Mouse (Mus musculus) cerebellum, postnatal 14 days (tissue): ENCODE measurements around the gene Gm10073.

Experiments used
- DNase-seq, 2 experiments: peaks; one replicate each; pipeline ENCODE4 v3.0.0; 2021; ENCODE audit warnings: mixed read lengths in 2 of 2

Gene Gm10073

DNA sequence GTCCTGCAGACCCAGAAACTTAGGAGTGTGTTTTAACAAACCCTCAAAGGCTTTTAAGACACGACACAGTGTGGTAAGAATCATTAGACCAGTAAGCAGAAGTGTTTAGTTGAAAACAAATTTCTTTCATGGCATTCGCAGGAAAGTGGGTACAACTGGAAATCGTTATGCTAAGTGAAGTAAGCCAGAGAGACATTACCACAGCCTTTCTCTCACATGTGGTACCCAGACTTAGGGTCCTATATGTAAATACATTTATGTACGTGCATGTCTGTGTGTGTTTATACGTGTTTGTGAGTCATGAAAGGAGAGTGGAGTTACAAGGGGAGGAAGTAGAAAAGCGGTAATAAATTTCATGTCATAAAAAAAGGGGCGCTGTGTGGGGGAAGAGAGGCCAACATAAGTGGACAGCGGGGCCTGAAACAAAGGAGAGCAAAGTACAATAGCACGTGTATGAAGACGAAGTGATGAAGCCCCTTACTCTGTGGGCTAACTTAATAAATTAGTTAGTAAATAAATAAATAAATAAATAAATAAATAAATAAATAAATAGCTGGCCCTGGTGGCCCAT is 24.8 kb downstream of the Gm10073 start:
- no peak for DNase-seq

GRCm38 (mm10) chr8:106546746-106547145 is 26.5 kb downstream of the Gm10073 start:
- DNase-seq, result no peak

GRCm38 (mm10) chr8:106545149-106545548 is 28.1 kb downstream of the Gm10073 start:
- no peak for DNase-seq

GRCm38 (mm10) chr8:106543043-106543442 is 30.2 kb downstream of the Gm10073 start:
- DNase-seq, result no peak

- no peak for DNase-seq
Measured at GRCm38 (mm10) chr8:106541002-106541401, 32.3 kb downstream of the Gm10073 start.

DNA sequence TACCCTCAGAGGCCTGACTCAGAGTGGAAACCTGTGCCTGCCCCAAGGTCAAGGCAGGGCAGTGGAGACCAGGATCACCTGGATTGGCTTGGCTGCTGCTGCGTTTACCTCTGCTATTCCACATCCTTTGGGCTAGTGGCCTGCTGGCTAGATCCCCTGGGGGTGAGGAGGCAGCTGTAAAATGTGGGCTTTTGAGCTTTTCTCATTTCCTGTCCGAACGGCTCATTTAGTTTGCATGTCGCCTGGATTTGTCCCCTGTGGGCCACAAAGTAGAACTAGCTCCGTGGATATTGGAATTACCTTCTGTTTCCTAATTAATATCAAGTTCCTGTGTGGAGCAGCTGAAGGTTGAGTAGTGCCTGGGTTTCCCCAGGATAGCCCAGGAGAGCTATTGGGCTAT is 34.1 kb downstream of the Gm10073 start:
- DNase-seq, result no peak

GRCm38 (mm10) chr8:106535448-106535847 is 37.8 kb downstream of the Gm10073 start:
- DNase-seq, result no peak

DNA sequence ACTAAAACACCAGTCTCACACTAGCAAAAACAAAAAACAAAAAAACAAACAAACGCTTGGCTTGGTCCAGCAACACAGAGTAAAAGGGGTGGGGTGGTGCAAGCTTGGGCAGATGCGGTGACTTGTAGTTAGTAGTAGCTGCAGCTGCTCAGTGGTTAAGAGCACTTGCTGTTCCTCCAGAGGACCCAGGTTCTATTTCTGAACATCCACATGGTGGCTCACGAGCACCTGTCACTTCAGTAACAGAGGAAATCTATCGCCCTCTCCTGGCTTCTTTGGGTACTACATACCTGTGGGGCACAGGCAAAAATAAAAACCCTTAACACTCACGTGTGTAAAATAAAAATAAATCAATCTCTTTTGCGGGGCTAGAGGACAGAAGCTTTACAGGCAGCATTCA is 38.8 kb downstream of the Gm10073 start:
- peak; percentile 67 to 82 for DNase-seq

DNA sequence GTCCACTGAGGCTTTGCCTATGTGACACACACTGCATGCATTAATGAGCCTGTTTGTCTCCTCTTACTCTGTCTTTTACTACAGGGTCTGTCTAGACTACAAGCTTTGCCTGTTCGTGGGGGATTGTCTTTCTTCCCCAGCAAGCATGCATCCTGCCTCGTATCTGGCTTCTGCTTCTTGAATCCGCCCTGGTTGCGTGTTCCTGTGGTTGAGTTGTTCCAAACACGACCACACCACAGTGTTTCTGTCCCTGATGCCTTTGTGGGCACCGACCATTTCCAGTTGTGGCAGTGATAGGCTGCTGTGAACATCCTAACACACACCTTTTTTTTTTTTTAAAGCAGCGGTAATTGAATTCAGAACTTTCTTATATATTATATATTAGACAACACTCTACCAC is 39.6 kb downstream of the Gm10073 start:
- no peak for DNase-seq

- peak in 1 of 2 experiments; percentile 35 for DNase-seq
Measured at GRCm38 (mm10) chr8:106530566-106530965, 42.7 kb downstream of the Gm10073 start.

DNA sequence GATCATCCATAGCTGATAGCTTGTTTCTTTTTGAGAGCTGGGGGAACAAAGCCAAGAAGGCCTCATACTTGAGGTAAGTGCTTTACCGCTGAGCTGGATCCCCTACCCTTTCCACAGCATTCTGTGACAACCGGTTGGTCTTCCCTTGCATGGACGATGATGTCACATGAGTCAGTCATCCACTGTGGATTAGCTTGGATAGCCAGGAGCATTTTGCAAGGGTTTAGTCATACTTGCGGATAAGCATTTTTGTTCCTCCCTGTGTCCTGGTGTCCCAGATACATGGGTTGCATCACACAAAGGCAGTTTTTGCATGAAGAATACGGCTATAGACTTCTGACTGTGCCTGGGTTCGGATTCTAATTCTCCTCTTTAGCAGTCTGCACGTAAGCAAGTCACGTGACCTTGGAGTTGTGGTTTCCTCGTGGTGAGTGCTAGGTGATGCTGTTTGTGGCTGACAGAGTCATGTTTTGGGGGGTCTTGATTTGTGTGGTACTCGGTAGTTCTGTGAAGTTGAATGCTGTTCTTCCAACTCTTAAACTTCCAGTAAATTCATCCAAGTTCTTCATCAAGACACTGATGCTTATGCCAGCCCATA is 43.3 kb downstream of the Gm10073 start:
- no peak for DNase-seq

GRCm38 (mm10) chr8:106528596-106529249 is 44.5 kb downstream of the Gm10073 start:
- DNase-seq, result no peak

- DNase-seq, result no peak
Measured at GRCm38 (mm10) chr8:106527241-106528036, 45.8 kb downstream of the Gm10073 start.

DNA sequence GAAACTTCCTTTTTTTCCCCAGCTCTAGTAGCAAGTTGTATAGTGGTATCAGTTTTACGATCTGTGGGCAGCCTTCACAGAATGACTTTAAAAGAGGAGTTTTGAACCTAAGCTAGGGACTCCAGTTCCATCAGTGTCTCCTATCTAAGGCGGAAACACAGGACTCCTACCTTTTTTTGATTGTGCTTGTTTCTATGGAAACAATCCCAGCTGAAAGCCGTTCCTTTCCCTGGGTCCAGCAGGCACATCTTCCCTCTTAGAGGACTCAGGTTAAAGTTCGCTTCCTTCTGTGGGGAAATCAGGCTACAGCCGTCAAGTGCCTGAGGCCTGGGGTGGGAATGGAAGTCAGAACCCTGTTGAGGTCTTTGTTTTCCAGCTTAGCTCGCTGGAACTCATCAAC is 46.5 kb downstream of the Gm10073 start:
- no peak for DNase-seq
